Mouse (Mus musculus) CD4-positive, CD25-positive, alpha-beta regulatory T cell, adult 9 weeks (primary cell): ENCODE measurements around the gene Tdrd6. TPM values are rescaled to one million over a fixed set of nuclear protein-coding genes. Genes with fewer than 3 reads are reported as not detected.

ENCODE experiments used
- polyA plus RNA-seq: library from polyadenylated mRNA; unstranded; fragments of 100-300 nt; shearing (Covaris generic); gene quantifications from one replicate; pipeline ENCODE4 v1.2.1, GENCODE M21; 2017

Tdrd6 gene
- polyA plus RNA-seq, result not detected

GRCm38 (mm10) chr17:43629496-43630426 is at the start of gene Tdrd6:
TSS of gene Tdrd6 (minus strand) at chr17:43630299.

GRCm38 (mm10) chr17:43667290-43667843 is 37.3 kb upstream of the Tdrd6 start, which contains the start of gene Cyp39a1:
TSS of gene Cyp39a1 (plus strand) at chr17:43667425.

GRCm38 (mm10) chr17:43666576-43667289 is 36.6 kb upstream of the Tdrd6 start, which contains the start of gene Slc25a27:
TSS of gene Slc25a27 (minus strand) at chr17:43667214.

GRCm38 (mm10) chr17:43567992-43568888 is 61.9 kb downstream of the Tdrd6 start, which contains the start of gene Pla2g7:
TSS of gene Pla2g7 (plus strand) at chr17:43568098.

Other genes with a start within 250 kb of the Tdrd6 start
- gene Mep1a, start 127.5 kb downstream of the Tdrd6 start, polyA plus RNA-seq, result not detected
- not detected for gene Ankrd66, start 86.7 kb downstream of the Tdrd6 start, polyA plus RNA-seq
- gene Pla2g7, start 62.2 kb downstream of the Tdrd6 start, polyA plus RNA-seq, result 1.4 TPM
- 11.5 TPM for gene Slc25a27, start 36.9 kb upstream of the Tdrd6 start, polyA plus RNA-seq
- gene Cyp39a1, start 37.1 kb upstream of the Tdrd6 start, polyA plus RNA-seq, result 0.74 TPM
- gene Rcan2, start 171.1 kb upstream of the Tdrd6 start, polyA plus RNA-seq, result not detected